Mouse (Mus musculus) heart, embryonic 12.5 days (tissue): ENCODE results near the gene Dennd2d. TPM values are rescaled to one million over a fixed set of nuclear protein-coding genes. Genes with fewer than 3 reads are reported as not detected.

Experiments used
- ATAC-seq: fragments of 200-750 bp; cut with Nextera tagmentation; 2 replicates; pipeline ENCODE4 v1.8.0; 2017; ENCODE audit warnings: moderate TSS enrichment, moderate library complexity; ENCODE audit not compliant: insufficient number of reproducible peaks, low FRiP score
- H3K27ac ChIP-seq: fragments of 300-500 bp; sonication (generic); 2 replicates; pipeline ENCODE4 v1.5.1; 2016; ENCODE audit warnings: mild to moderate bottlenecking, moderate library complexity; ENCODE audit not compliant: poor library complexity, severe bottlenecking
- H3K27me3 ChIP-seq: fragments of 300-500 bp; sonication (generic); replicated peaks from 2 replicates; pipeline ENCODE4 v1.6.1; 2016; ENCODE audit warnings: mild to moderate bottlenecking, moderate library complexity
- H3K36me3 ChIP-seq: fragments of 300-500 bp; sonication (generic); 2 replicates; pipeline ENCODE4 v1.6.1; 2016; ENCODE audit warnings: mild to moderate bottlenecking, moderate library complexity
- H3K4me1 ChIP-seq: fragments of 300-500 bp; sonication (generic); replicated peaks from 2 replicates; pipeline ENCODE4 v1.6.1; 2016; ENCODE audit warnings: mild to moderate bottlenecking
- H3K4me2 ChIP-seq: fragments of 300-500 bp; sonication (generic); 2 replicates; pipeline ENCODE4 v1.6.1; 2016; ENCODE audit warnings: mild to moderate bottlenecking, moderate library complexity
- H3K4me3 ChIP-seq: fragments of 300-500 bp; sonication (generic); 2 replicates; pipeline ENCODE4 v1.5.1; 2016; ENCODE audit warnings: mild to moderate bottlenecking
- H3K9ac ChIP-seq: fragments of 300-500 bp; sonication (generic); 2 replicates; pipeline ENCODE4 v1.6.1; 2016; ENCODE audit warnings: mild to moderate bottlenecking, moderate library complexity
- H3K9me3 ChIP-seq: fragments of 300-500 bp; sonication (generic); replicated peaks from 2 replicates; pipeline ENCODE4 v1.6.1; 2016; ENCODE audit warnings: mild to moderate bottlenecking, moderate library complexity
- WGBS: fragments of 180-500 bp; shearing (Covaris S2); methylation state at CpG from one replicate; pipeline ENCODE4 v1.1.7; 2016; 5-methylcytosine and 5-hydroxymethylcytosine counted together
- polyA plus RNA-seq: library from polyadenylated mRNA; unstranded; fragments of >200 nt; fragmentation: Nextera tagmentation; extraction: Ambion mirVana; gene quantifications from 2 replicates; pipeline ENCODE4 v1.2.1, GENCODE M21; 2016

Dennd2d gene
- 2.0 and 2.2 TPM in 2 replicates for polyA plus RNA-seq

DNA sequence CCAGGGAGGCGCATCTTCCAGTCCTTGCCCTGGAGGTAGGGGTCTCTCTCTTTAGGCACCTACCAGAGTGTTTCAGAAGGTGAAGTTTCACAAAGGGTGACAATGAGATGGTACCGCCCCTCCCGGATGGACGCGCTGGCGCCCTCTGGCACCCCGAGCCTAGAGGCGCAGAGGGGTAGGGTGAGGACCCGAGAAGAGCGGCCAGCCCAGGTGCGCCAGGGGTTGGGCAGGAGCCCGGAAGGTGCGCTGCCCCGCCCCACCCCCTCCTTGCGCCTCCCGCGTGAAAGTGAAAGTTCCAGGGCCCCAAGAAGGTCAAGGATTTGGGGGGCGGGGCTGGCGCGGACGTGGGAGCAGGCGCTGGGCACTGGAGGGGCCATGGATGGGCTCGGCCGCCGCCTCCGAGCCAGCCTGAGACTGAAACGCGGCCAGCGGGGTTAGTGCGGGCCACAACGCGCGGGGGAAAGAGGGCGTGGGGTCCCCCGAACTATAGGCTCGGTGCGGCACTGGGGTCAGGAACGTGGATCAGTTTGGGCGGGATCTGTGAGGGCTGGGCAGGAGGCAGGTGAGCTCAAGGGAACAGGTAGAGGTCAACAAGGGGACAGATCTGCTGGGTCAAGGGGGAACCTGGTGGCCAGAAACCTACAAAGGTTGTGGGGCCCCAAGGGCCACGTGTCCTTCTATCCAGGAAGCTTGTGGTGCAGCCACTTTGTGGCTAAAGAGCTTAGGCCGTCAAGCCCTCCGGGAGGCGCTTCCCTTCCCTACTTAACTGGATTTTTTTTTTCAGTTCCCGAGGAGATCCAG is at the start of gene Dennd2d:
Dennd2d (plus strand) TSS at position 125 of the 801 bp plus-strand sequence.
- ATAC-seq = peak; percentile 79
- Histone ChIP-seq H3K4me3 (peak within 1 kb of the TSS; percentile 78), H3K4me2 (peak within 1 kb of the TSS; percentile 97), H3K36me3 (no peaks in the 10 kb centered on the region), H3K27me3 (peaks cover 8% of the 10 kb centered on the region; the same call in 1 of the 2 replicates), H3K9me3 (no peaks in the 10 kb centered on the region), H3K4me1 (peaks cover 11% of the 10 kb centered on the region; the same call in 1 of the 2 replicates), H3K27ac (no peak within 1 kb of the TSS), H3K9ac (peak within 1 kb of the TSS; percentile 82)
- 1% methylated on average over 44 of the region's 44 CpGs for WGBS

DNA sequence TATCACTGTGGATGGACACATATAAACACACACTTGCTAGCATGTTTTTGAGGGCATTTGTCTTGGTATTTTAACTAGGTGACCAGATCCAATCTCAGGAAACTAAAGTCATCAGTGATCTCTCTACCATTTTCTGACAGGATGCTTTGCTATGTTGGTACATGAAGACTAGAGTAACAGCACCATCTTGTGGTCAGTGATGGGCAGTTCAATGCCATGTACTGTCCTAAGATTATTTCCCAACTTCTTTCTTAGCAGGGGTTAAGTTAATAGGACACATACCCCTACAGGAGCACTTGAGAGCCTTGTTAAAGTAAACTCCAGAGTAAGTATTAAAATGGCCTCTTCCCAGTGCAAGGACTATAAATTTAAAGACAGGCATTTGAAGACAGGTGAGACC is 33.6 kb upstream of the Dennd2d start:
- no peak overlapping the region for H3K4me3 ChIP-seq
- no peak for ATAC-seq
- no peaks in the 10 kb centered on the region for H3K36me3 ChIP-seq
- H3K27me3 ChIP-seq = 0 out of 2 replicates have a peak, but pooled peaks cover 4% of the 10 kb centered on the region
- H3K9me3 ChIP-seq = no peaks in the 10 kb centered on the region
- H3K27ac ChIP-seq = no peak overlapping the region
- H3K4me1 ChIP-seq = no peaks in the 10 kb centered on the region
- H3K9ac ChIP-seq = no peak overlapping the region
- no peak overlapping the region for H3K4me2 ChIP-seq

GRCm38 (mm10) chr3:106448995-106449394 is 33.2 kb upstream of the Dennd2d start:
- Histone ChIP-seq H3K9me3 (no peaks in the 10 kb centered on the region), H3K9ac (no peak overlapping the region), H3K27ac (no peak overlapping the region), H3K4me1 (no peaks in the 10 kb centered on the region), H3K27me3 (0 out of 2 replicates have a peak, but pooled peaks cover 4% of the 10 kb centered on the region), H3K4me3 (no peak overlapping the region), H3K36me3 (no peaks in the 10 kb centered on the region), H3K4me2 (no peak overlapping the region)
- ATAC-seq = no peak

DNA sequence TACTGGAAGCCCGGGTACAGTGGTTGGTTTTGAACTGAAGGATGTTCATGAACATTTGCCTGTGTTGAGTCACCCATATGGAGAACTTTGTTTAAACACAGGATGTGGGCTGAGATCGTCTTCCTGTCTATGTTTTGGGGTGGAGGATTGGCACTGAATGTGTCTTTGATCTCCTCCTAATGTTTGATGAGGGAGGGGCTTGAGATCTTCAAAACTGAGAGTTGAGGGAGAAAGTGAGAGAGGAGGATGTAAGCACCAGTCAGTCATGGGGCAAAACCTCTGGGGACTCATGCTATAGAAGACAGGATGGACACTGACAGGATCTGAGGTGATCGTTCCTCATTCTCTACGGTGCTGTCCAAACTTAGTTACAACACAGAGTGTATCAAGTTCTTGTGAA is 32.6 kb upstream of the Dennd2d start:
- Histone ChIP-seq H3K4me1 (no peaks in the 10 kb centered on the region), H3K36me3 (no peaks in the 10 kb centered on the region), H3K27ac (no peak overlapping the region), H3K27me3 (0 out of 2 replicates have a peak, but pooled peaks cover 4% of the 10 kb centered on the region), H3K9me3 (no peaks in the 10 kb centered on the region), H3K9ac (no peak overlapping the region), H3K4me3 (no peak overlapping the region), H3K4me2 (no peak overlapping the region)
- 67% methylated on average over 4 of the region's 4 CpGs for WGBS
- ATAC-seq = no peak

DNA sequence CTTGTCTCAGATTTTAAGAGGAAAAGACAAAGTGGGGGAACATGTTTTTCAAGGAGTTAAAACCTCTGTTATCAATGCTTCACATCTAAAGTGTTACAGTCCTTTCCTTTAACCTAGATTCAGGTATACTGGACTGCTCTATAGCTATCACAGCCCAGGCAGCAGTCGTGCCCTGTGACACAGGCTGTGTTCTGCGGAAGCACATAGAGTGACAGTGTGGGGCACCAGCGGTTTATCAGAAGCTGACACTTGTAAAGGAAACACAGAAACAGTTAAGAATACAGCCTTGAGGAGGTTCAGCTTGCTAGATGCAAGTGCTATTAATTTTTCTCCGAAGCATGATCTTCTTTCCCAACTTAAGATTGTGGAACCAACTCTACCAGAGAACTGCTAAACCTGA is 29.6 kb upstream of the Dennd2d start:
- H3K9ac ChIP-seq = no peak overlapping the region
- 55% methylated on average over 4 of the region's 4 CpGs for WGBS
- ATAC-seq = no peak
- H3K27me3 ChIP-seq = 0 out of 2 replicates have a peak, but pooled peaks cover 4% of the 10 kb centered on the region
- H3K4me2 ChIP-seq = no peak overlapping the region
- no peaks in the 10 kb centered on the region for H3K9me3 ChIP-seq
- no peak overlapping the region for H3K4me3 ChIP-seq
- no peak overlapping the region for H3K27ac ChIP-seq
- H3K4me1 ChIP-seq = no peaks in the 10 kb centered on the region
- H3K36me3 ChIP-seq = no peaks in the 10 kb centered on the region

GRCm38 (mm10) chr3:106457298-106457869 is 24.8 kb upstream of the Dennd2d start:
- Histone ChIP-seq H3K27ac (no peak overlapping the region), H3K4me3 (no peak overlapping the region), H3K4me1 (no peaks in the 10 kb centered on the region), H3K4me2 (no peak overlapping the region), H3K27me3 (no peaks in the 10 kb centered on the region), H3K9me3 (no peaks in the 10 kb centered on the region), H3K36me3 (no peaks in the 10 kb centered on the region), H3K9ac (no peak overlapping the region)
- ATAC-seq = no peak
- WGBS = 57% methylated on average over 2 of the region's 2 CpGs

DNA sequence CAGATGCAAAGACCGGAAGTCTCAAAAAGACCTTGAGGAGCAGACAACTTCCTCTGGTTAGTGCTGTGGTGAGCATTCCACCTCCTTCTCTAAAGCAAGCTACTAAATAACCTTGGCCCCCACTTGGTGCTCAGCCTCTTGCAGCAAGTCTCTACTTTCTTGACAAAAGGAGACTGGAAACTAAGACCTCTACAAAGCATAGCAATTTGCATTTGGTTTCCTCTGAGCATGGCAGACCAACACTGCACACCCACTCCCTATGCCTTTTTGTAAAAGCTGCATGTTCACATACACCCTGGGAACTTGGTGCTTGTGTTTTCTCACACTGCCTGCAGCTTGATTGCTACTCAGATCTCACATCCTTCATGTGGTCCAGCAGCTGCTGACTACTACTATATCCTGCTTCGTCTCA is 20.1 kb upstream of the Dennd2d start:
- no peak overlapping the region for H3K27ac ChIP-seq
- no peak for ATAC-seq

DNA sequence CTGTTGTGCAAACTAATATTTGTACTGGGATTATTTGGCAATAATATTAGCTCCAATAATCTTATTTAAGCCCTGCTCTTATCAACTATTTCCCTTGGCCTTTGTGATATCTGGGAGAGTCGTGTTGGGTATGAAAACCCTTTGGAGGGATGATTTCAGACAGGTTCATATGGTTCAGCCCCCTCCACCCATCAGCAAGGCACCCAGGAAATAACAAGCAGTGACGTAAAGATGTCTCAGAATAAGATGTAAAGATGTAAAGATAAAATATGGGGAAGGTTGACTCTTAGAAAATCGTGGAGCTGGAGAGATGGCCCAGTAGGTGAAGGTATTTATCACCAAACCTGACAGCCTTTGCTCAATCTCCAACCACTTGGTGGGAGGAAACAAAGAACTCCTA is 19.7 kb upstream of the Dennd2d start:
- no peak for ATAC-seq
- Histone ChIP-seq H3K9me3 (no peaks in the 10 kb centered on the region), H3K27me3 (no peaks in the 10 kb centered on the region), H3K27ac (no peak overlapping the region), H3K36me3 (no peaks in the 10 kb centered on the region), H3K4me1 (no peaks in the 10 kb centered on the region), H3K4me3 (no peak overlapping the region), H3K9ac (no peak overlapping the region), H3K4me2 (no peak overlapping the region)
- 57% methylated on average over 3 of the region's 3 CpGs for WGBS

More for the DNA sequence above, 20.1 kb upstream of the Dennd2d start:
- Histone ChIP-seq H3K4me3 (no peak overlapping the region), H3K4me2 (no peak overlapping the region), H3K9me3 (no peaks in the 10 kb centered on the region), H3K36me3 (no peaks in the 10 kb centered on the region), H3K9ac (no peak overlapping the region), H3K4me1 (no peaks in the 10 kb centered on the region), H3K27me3 (no peaks in the 10 kb centered on the region)
- 82% methylated on average over 2 of the region's 2 CpGs for WGBS

GRCm38 (mm10) chr3:106464750-106465149 is 17.5 kb upstream of the Dennd2d start:
- H3K4me1 ChIP-seq = no peaks in the 10 kb centered on the region
- no peak for ATAC-seq
- H3K9me3 ChIP-seq = no peaks in the 10 kb centered on the region
- H3K4me2 ChIP-seq = no peak overlapping the region
- no peak overlapping the region for H3K4me3 ChIP-seq
- H3K27me3 ChIP-seq = no peaks in the 10 kb centered on the region
- no peak overlapping the region for H3K9ac ChIP-seq
- no peaks in the 10 kb centered on the region for H3K36me3 ChIP-seq
- no peak overlapping the region for H3K27ac ChIP-seq
- 78% methylated on average over 1 of the region's 1 CpGs for WGBS

- Histone ChIP-seq H3K4me1 (no peaks in the 10 kb centered on the region), H3K9ac (no peak overlapping the region), H3K9me3 (no peaks in the 10 kb centered on the region), H3K4me3 (no peak overlapping the region), H3K4me2 (no peak overlapping the region), H3K36me3 (no peaks in the 10 kb centered on the region), H3K27ac (no peak overlapping the region), H3K27me3 (no peaks in the 10 kb centered on the region)
- no peak for ATAC-seq
- WGBS = 65% methylated on average over 4 of the region's 4 CpGs
These were observed 8.0 kb upstream of the Dennd2d start for GRCm38 (mm10) chr3:106474210-106474609.

DNA sequence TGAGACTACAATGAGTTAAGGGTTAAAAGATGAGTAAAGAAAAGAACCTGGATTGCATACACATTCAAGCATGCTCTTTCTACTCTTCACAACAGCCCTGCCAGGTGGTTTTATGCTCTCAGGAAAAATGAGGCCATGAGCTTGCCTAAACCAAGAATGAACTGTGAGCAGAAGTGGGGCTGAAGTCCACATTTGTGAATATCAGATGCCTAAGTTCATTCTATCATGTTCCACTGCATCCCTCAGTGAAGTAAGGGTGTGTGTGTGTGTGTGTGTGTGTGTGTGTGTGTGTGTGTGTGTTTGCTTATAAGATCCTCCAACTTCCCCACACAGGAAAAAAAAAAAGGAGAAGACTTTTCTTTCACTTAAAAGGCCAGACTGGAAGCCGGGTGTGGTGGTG is 5.3 kb upstream of the Dennd2d start:
- H3K4me2 ChIP-seq = no peak overlapping the region
- H3K36me3 ChIP-seq = no peaks in the 10 kb centered on the region
- H3K9me3 ChIP-seq = no peaks in the 10 kb centered on the region
- no peaks in the 10 kb centered on the region for H3K4me1 ChIP-seq
- peaks cover 7% of the 10 kb centered on the region; the same call in 1 of the 2 replicates for H3K27me3 ChIP-seq
- no peak overlapping the region for H3K4me3 ChIP-seq
- ATAC-seq = no peak
- no peak overlapping the region for H3K9ac ChIP-seq
- WGBS = 80% methylated on average over 1 of the region's 1 CpGs
- H3K27ac ChIP-seq = no peak overlapping the region
